Mouse (Mus musculus): ENCODE measurements around the gene Kdsr. TPM values are rescaled to one million over a fixed set of nuclear protein-coding genes. Genes with fewer than 3 reads are reported as not detected.

The Kdsr gene
- polyA plus RNA-seq, 1 experiment from 2014 or later: 13.4 TPM

DNA sequence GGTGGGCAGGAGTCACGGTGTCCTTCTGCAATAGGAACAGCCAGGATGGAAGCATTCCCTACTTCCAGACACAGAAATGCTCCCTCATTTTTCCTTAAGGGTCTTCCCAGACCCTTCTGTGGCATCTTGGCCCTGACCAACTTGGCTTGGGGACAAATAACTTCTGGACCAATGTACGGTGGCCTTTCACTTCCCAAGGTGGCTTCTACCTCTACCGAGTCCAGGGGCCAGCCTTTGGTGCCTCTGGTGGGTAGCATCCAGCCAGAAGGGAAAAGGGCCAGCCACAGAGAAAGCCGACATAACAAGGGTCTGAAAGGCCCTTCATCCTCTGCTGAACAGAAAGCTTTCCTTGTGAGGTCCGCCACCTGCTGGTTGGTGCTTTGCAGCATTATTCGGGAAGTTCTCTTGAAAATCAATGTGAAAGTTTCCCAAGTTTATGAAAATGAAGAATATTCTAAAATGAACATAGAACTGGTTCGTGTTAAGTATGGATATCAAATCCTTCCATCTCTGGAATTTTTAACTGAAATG lies 42.4 kb downstream of the Kdsr start:
- no peak for ATAC-seq (ENCODE audit: low read depth)
- Histone ChIP-seq H3K27ac (replicated peaks; ENCODE audit: low read depth, low read length) (no peak overlapping the region), H3K9me3 (ENCODE audit: control insufficient read depth, low read length) (no peaks in the 10 kb centered on the region), H3K4me3 (ENCODE audit: low read depth, low read length) (no peak overlapping the region), H3K27me3 (replicated peaks; ENCODE audit: control insufficient read depth, insufficient read depth, low read length) (peaks cover 3% of the 10 kb centered on the region; the same call in 1 of the 2 replicates), H3K4me1 (ENCODE audit: control insufficient read depth, insufficient read depth, low read length) (peaks cover 8% of the 10 kb centered on the region), H3K4me2 (ENCODE audit: low read depth, low read length) (no peak overlapping the region), H3K36me3 (ENCODE audit: control insufficient read depth, insufficient read depth, low read length) (no peaks in the 10 kb centered on the region), H3K9ac (ENCODE audit: low read depth, low read length) (peak overlapping the region; percentile 0; the same call in 1 of the 2 replicates)
- 27% methylated on average over 7 of the region's 7 CpGs for WGBS
- DNase-seq (ENCODE audit: low spot score): peak; percentile 91

DNA sequence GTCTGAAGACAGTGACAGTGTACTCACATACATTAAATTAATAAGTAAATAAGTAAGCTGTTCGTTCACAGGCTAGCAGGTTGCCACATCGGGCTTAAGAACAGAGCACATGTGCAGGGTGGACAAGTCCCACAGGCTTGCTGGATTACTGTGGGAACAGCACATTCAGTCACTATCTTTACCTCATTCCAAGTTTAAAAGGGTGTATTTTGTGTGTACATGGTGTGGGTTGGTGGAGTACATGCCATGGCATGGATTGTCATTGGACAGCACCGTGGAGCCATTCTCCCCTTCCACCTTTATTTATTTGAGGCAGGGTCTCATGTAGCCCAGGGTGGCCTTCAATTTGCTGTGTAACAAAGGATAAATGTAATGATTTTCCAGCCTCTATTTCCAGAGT lies 43.4 kb downstream of the Kdsr start:
- WGBS: 79% methylated on average over 3 of the region's 3 CpGs
- ATAC-seq (ENCODE audit: low read depth) (no peak), DNase-seq (ENCODE audit: low spot score) (no peak)

DNA sequence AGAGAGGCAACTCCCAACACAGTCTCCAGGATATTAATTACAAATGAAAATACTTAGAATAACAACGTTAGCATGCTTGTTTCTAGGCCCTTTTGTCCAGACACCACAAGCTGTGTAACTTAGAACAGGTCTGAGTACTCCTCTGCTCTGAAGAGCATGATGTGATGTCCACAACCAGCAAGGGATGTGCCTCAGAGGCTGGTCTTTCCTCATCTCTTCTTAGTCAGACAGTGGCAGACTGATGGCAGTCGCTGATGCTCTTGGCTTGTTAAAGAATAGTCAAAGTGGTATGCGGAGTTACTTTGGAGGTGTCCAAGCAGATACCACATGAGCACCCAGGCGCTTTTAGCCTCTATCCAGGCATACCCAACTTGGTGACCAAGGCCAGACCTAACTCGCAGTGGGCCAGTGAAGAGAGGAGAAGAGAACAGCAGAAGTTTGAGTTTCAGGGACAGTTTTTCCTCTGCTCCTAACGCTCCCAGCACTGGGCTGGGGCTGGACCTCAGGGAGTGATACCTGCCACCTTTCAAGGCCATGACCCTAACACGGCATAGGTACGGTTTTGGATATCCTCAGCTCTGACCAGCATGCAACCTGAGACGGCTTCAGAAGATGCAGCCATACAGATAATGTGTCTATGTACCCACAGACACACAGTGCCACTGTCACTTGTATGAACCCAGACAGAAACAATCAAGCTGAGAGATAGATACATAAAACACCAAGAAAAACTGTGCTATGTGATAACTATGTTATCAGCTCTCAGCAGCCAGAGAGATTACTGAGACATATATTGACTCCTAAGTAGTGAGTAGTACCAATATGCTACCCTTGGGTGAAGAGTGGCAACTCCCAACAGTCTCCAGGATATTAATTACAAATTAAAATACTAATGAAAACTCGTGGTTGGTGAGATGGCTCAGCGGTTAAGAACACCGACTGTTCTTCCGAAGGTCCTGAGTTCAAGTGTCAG lies 44.1 kb downstream of the Kdsr start:
- Histone ChIP-seq H3K9ac (ENCODE audit: low read depth, low read length) (no peak overlapping the region), H3K27me3 (replicated peaks; ENCODE audit: control insufficient read depth, insufficient read depth, low read length) (peaks cover 3% of the 10 kb centered on the region; the same call in 1 of the 2 replicates), H3K9me3 (ENCODE audit: control insufficient read depth, low read length) (no peaks in the 10 kb centered on the region), H3K4me1 (ENCODE audit: control insufficient read depth, insufficient read depth, low read length) (peaks cover 20% of the 10 kb centered on the region), H3K36me3 (ENCODE audit: control insufficient read depth, insufficient read depth, low read length) (no peaks in the 10 kb centered on the region), H3K4me2 (ENCODE audit: low read depth, low read length) (no peak overlapping the region), H3K27ac (replicated peaks; ENCODE audit: low read depth, low read length) (no peak overlapping the region), H3K4me3 (ENCODE audit: low read depth, low read length) (no peak overlapping the region)
- WGBS: 84% methylated on average over 13 of the region's 13 CpGs
- ATAC-seq (ENCODE audit: low read depth): no peak
- no peak for DNase-seq (ENCODE audit: low spot score)

More for the DNA sequence above, 43.4 kb downstream of the Kdsr start:
- no peak overlapping the region for H3K9ac ChIP-seq (ENCODE audit: low read depth, low read length)
- peaks cover 3% of the 10 kb centered on the region; the same call in 1 of the 2 replicates for H3K27me3 ChIP-seq (replicated peaks; ENCODE audit: control insufficient read depth, insufficient read depth, low read length)
- H3K36me3 ChIP-seq (ENCODE audit: control insufficient read depth, insufficient read depth, low read length): no peaks in the 10 kb centered on the region
- H3K4me2 ChIP-seq (ENCODE audit: low read depth, low read length): no peak overlapping the region
- peaks cover 16% of the 10 kb centered on the region for H3K4me1 ChIP-seq (ENCODE audit: control insufficient read depth, insufficient read depth, low read length)
- H3K4me3 ChIP-seq (ENCODE audit: low read depth, low read length): no peak overlapping the region
- no peak overlapping the region for H3K27ac ChIP-seq (replicated peaks; ENCODE audit: low read depth, low read length)
- H3K9me3 ChIP-seq (ENCODE audit: control insufficient read depth, low read length): no peaks in the 10 kb centered on the region

DNA sequence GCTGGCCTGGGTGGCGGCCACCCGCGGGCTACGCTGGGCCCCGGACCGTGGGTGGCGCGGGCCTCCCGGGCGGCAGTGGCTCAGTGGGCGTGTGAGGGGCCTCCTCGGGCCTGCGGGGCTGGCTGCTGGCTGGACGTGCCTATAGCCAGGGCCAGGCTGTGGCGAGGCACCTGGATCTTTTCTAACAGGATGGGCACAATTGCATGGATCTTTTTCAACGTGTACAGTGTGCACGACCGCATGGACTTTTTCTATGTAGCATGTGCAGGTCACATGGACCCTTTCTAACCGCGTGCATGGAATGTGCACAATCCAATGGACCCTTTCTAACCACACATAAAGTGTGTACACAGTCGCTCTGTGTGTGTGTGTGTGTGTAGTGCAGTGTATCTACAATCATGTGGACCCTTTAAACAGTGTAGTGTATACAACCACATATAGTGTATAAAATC lies 45.0 kb downstream of the Kdsr start:
- H3K9ac ChIP-seq (ENCODE audit: low read depth, low read length): peak overlapping the region; percentile 90

DNA sequence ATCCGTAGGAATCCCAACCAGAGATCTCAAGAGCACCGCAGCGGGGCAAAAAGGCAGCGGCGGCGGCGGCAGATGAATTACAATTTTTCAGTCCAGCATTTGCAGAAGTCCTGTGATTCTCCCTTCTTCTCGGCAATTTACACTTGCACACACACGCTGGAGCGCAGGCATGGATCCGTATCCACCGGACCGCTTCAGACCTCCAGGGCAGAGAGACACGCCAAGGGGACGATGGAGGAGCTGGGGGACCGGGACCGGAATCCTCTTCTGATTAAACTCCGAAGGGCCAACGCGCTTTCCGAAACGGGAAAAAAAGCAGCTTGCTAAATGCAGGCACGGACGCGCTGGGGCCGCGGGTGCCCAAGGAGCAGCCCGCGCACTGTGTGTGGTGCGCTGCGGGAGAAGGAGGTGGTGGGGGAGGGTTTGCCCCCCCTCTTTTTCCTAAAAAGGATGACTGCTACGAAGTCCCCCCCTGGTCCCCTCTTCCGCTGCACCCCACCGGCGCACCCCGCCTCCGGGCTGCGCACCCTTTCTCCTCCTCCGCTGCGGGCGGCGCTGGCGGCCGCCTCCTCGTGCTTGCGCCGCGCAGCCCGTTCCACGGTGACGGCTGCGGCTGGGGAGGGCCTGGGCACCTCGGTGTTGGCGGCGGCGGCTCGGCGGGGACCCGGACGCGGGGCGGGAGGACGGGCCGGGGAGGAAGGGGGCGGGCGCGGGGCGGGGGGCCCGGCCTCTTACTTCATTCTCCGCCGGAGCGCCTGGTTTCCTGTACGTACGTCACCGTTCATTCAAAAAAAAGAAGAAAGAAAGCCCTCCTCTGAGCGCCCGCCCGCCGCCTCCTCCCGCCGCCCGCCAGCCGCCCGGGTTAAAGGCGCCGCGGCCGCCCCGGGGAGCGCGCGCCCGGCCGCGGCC lies 45.7 kb downstream of the Kdsr start, which contains the start of gene Bcl2:
TSS of gene Bcl2 (minus strand) at position 654 of the 909 bp plus-strand sequence.
- Histone ChIP-seq H3K9ac (ENCODE audit: low read depth, low read length) (peak within 1 kb of the TSS; percentile 90), H3K4me3 (ENCODE audit: low read depth, low read length) (peak within 1 kb of the TSS; percentile 75), H3K9me3 (ENCODE audit: control insufficient read depth, low read length) (no peaks in the 10 kb centered on the region), H3K27me3 (replicated peaks; ENCODE audit: control insufficient read depth, insufficient read depth, low read length) (peaks cover 3% of the 10 kb centered on the region; the same call in 1 of the 2 replicates), H3K4me1 (ENCODE audit: control insufficient read depth, insufficient read depth, low read length) (peaks cover 23% of the 10 kb centered on the region), H3K4me2 (ENCODE audit: low read depth, low read length) (peak within 1 kb of the TSS; percentile 95), H3K36me3 (ENCODE audit: control insufficient read depth, insufficient read depth, low read length) (no peaks in the 10 kb centered on the region), H3K27ac (replicated peaks; ENCODE audit: low read depth, low read length) (peak within 1 kb of the TSS; percentile 94)
- under 1% methylated on average over 41 of the region's 95 CpGs for WGBS
- DNase-seq (ENCODE audit: low spot score) (peak; percentile 93), ATAC-seq (ENCODE audit: low read depth) (peak; percentile 87)

More for the DNA sequence above, 45.0 kb downstream of the Kdsr start:
- Histone ChIP-seq H3K4me3 (ENCODE audit: low read depth, low read length) (peak overlapping the region; percentile 75), H3K36me3 (ENCODE audit: control insufficient read depth, insufficient read depth, low read length) (no peaks in the 10 kb centered on the region), H3K27ac (replicated peaks; ENCODE audit: low read depth, low read length) (peak overlapping the region; percentile 94), H3K4me1 (ENCODE audit: control insufficient read depth, insufficient read depth, low read length) (peaks cover 23% of the 10 kb centered on the region), H3K27me3 (replicated peaks; ENCODE audit: control insufficient read depth, insufficient read depth, low read length) (peaks cover 3% of the 10 kb centered on the region; the same call in 1 of the 2 replicates), H3K9me3 (ENCODE audit: control insufficient read depth, low read length) (no peaks in the 10 kb centered on the region), H3K4me2 (ENCODE audit: low read depth, low read length) (peak overlapping the region; percentile 95)
- peak; percentile 74; the same call in 1 of the 2 replicates for ATAC-seq (ENCODE audit: low read depth)
- 4% methylated on average over 17 of the region's 21 CpGs for WGBS
- DNase-seq (ENCODE audit: low spot score): peak; percentile 40

DNA sequence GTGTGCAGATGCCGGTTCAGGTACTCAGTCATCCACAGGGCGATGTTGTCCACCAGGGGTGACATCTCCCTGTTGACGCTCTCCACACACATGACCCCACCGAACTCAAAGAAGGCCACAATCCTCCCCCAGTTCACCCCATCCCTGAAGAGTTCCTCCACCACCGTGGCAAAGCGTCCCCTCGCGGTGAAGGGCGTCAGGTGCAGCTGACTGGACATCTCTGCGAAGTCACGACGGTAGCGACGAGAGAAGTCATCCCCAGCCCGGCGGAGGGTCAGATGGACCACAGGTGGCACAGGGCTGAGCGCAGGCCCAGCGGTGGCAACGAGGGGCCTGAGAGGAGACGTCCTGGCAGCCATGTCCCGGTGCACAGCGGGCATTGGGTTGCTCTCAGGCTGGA lies 47.2 kb downstream of the Kdsr start:
- peak overlapping the region; percentile 95 for H3K4me2 ChIP-seq (ENCODE audit: low read depth, low read length)
- no peak overlapping the region for H3K27ac ChIP-seq (replicated peaks; ENCODE audit: low read depth, low read length)
- 8% methylated on average over 21 of the region's 22 CpGs for WGBS

DNA sequence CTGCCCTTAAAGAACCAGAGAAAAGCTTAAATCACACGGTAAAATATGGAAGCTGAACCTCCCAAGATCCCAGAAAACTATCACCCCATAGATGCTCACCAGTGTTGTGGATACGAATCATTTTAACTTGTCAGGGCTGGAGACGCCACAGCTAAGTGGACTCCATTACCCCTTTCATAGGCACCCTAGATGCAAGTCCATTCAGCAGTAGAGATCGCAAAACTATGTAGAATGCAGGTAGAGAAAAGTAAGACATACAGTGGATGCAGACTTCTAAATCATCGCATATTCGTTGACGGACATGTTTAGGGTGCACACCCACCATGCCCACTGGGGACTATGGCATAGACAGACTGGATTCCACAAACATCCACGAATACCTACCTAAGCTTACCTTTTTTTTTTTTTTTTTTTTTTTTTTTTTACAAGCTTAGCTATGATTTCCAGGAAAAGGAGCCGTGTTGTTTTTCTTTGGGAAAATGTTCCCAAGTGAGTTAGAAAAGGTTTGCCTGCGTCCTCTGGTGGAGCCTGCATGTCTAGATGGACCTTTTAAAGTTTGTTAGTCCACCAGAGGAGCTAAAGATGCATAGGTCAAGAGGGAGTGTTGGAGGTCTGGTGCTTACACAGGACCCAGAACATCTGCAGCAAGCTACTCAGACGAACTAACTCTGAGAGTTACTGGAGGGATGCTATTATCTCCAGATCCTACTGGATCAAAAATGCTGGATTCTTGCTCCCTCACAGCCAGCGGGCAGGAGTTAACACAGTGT lies 48.0 kb downstream of the Kdsr start:
- no peaks in the 10 kb centered on the region for H3K36me3 ChIP-seq (ENCODE audit: control insufficient read depth, insufficient read depth, low read length)
- peak overlapping the region; percentile 90 for H3K9ac ChIP-seq (ENCODE audit: low read depth, low read length)
- no peaks in the 10 kb centered on the region for H3K9me3 ChIP-seq (ENCODE audit: control insufficient read depth, low read length)
- H3K27me3 ChIP-seq (replicated peaks; ENCODE audit: control insufficient read depth, insufficient read depth, low read length): peaks cover 3% of the 10 kb centered on the region; the same call in 1 of the 2 replicates
- peaks cover 30% of the 10 kb centered on the region for H3K4me1 ChIP-seq (ENCODE audit: control insufficient read depth, insufficient read depth, low read length)
- ATAC-seq (ENCODE audit: low read depth) (no peak), DNase-seq (ENCODE audit: low spot score) (no peak)
- peak overlapping the region; percentile 75 for H3K4me3 ChIP-seq (ENCODE audit: low read depth, low read length)
- H3K4me2 ChIP-seq (ENCODE audit: low read depth, low read length): peak overlapping the region; percentile 95
- H3K27ac ChIP-seq (replicated peaks; ENCODE audit: low read depth, low read length): no peak overlapping the region
- 57% methylated on average over 12 of the region's 12 CpGs for WGBS

More for the DNA sequence above, 47.2 kb downstream of the Kdsr start:
- Histone ChIP-seq H3K9ac (ENCODE audit: low read depth, low read length) (peak overlapping the region; percentile 90), H3K4me3 (ENCODE audit: low read depth, low read length) (peak overlapping the region; percentile 75), H3K36me3 (ENCODE audit: control insufficient read depth, insufficient read depth, low read length) (no peaks in the 10 kb centered on the region), H3K27me3 (replicated peaks; ENCODE audit: control insufficient read depth, insufficient read depth, low read length) (peaks cover 3% of the 10 kb centered on the region; the same call in 1 of the 2 replicates), H3K9me3 (ENCODE audit: control insufficient read depth, low read length) (no peaks in the 10 kb centered on the region), H3K4me1 (ENCODE audit: control insufficient read depth, insufficient read depth, low read length) (peaks cover 30% of the 10 kb centered on the region)
- ATAC-seq (ENCODE audit: low read depth) (no peak), DNase-seq (ENCODE audit: low spot score) (no peak)

Measured in embryonic facial prominence, embryonic 14.5 days (tissue).